Mouse (Mus musculus): Measurements from ENCODE around the gene Meltf. TPM values are rescaled to one million over a fixed set of nuclear protein-coding genes. Genes with fewer than 3 reads are reported as not detected.

Gene Meltf
- 0.31 TPM for polyA plus RNA-seq (2014; fragmentation: Illumina TruSeq; extraction: RNeasy Lipid Tissue Mini Kit (QIAGEN cat#74804); ENCODE audit: low read depth, low replicate concordance)

DNA sequence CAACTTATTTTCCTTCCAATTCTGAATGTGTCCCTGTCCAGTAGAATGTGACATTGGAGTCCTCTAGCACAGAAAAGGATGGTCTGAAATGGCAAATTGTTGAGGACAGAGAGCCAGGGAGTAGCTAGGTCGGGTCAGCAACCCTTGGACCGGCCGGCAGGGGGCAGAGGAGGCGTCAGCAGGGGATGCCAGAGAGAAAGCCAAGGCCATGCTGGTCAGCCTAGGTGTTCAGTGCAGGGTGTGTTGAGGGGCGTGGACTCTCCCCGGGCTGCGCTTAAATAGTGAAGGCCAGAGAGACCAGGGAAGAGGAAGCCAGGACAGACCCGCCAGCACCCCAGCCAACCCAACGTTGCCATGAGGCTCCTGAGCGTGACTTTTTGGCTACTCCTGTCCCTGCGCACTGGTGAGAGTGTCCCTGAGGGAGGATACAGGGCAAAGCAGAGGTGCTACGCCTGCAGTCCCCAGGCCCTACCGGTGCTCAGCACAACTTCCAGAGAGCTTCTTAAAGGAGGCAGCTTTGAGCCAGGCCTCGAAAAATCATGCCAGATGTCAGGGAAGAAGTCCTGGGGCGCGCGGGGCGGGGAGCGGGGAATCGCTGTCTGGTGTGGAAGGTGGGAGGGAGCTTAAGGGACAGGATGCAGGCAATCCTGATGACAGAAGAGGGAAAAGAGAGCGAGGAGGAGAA, at the start of gene Meltf:
Gene Meltf, plus strand, starts transcription at position 238 of the 685 bp plus-strand sequence.

DNA sequence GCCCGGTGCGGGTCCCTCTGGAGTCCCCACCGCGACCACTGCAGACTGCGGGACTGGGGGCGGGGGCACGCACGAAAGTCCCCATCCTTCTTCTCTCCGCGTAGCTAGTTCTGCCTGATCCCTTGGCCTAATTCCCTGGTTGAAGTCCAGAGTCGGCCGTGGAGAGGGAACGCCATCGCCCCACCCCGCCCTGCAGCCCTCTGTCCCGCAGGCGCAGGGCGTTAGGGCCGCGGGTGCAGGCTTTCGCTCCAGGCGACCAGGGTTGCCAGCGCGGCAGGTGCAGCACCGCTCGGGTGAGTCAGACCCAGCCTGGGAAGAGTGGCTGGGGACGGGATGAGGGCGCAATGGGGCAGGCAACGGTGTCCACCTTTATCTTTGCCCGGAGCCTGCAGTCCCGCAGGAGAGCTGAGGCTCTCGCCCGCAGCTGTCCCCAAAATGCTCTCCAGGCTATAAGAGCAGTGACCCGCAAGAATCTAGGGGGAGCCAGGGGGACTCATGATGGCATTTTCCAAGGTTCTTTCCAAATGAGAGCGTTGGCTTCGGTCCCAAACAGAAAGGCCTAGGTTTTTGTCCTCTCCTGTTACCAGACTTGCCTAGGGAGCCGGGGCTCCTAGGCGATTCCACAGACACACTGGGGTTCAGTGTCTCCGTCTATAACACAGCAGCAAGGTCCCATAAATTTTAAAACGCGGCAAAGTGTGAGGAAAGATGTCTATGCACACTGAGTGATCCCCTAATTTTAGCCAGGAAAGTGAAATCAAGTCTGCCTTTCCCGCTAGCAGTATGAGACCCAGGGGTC, 55.3 kb downstream of the Meltf start, which contains the start of gene Pigz:
Gene Pigz, plus strand, starts transcription at position 101 of the 799 bp plus-strand sequence.

DNA sequence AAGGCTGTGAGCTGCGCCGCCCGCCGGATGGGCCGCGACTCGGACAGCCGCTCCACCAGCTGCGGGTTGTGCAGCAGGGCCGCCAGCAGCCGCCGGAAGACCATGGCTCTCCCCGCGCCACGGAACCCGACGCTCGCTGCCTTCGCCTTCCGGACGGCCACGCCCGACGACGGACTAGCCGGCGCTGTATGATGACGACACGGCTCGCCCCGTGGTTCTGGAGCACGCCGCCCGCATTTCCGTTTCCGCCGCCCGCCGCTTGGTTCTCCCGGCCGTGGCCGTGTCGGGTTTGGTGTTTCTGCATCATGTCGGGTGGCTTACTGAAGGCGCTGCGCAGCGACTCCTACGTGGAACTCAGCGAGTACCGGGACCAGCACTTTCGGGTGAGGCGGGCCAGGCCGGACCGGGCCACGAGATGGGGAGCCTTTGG, 69.8 kb downstream of the Meltf start, which contains the start of the genes 0610012G03Rik and Ncbp2:
Gene 0610012G03Rik, minus strand, starts transcription at position 150 of the 430 bp plus-strand sequence.
Gene Ncbp2, plus strand, starts transcription at position 169 of the 430 bp plus-strand sequence.

Other genes with a start within 250 kb of the Meltf start
- 43.1 TPM for gene Dlg1, start 215.4 kb upstream of the Meltf start, polyA plus RNA-seq (2014; fragmentation: Illumina TruSeq; extraction: RNeasy Lipid Tissue Mini Kit (QIAGEN cat#74804); ENCODE audit: low read depth, low replicate concordance)
- gene Pigz, start 55.0 kb downstream of the Meltf start, polyA plus RNA-seq (2014; fragmentation: Illumina TruSeq; extraction: RNeasy Lipid Tissue Mini Kit (QIAGEN cat#74804); ENCODE audit: low read depth, low replicate concordance), result 2.0 TPM
- 23.9 TPM for gene 0610012G03Rik, start 69.7 kb downstream of the Meltf start, polyA plus RNA-seq (2014; fragmentation: Illumina TruSeq; extraction: RNeasy Lipid Tissue Mini Kit (QIAGEN cat#74804); ENCODE audit: low read depth, low replicate concordance)
- gene Ncbp2, start 69.7 kb downstream of the Meltf start, polyA plus RNA-seq (2014; fragmentation: Illumina TruSeq; extraction: RNeasy Lipid Tissue Mini Kit (QIAGEN cat#74804); ENCODE audit: low read depth, low replicate concordance), result 55.7 TPM
- gene Senp5, start 124.5 kb downstream of the Meltf start, polyA plus RNA-seq (2014; fragmentation: Illumina TruSeq; extraction: RNeasy Lipid Tissue Mini Kit (QIAGEN cat#74804); ENCODE audit: low read depth, low replicate concordance), result 14.8 TPM
- 35.3 TPM for gene Pak2, start 200.5 kb downstream of the Meltf start, polyA plus RNA-seq (2014; fragmentation: Illumina TruSeq; extraction: RNeasy Lipid Tissue Mini Kit (QIAGEN cat#74804); ENCODE audit: low read depth, low replicate concordance)
- 35.9 TPM for gene Pigx, start 220.9 kb downstream of the Meltf start, polyA plus RNA-seq (2014; fragmentation: Illumina TruSeq; extraction: RNeasy Lipid Tissue Mini Kit (QIAGEN cat#74804); ENCODE audit: low read depth, low replicate concordance)
- gene Cep19, start 221.0 kb downstream of the Meltf start, polyA plus RNA-seq (2014; fragmentation: Illumina TruSeq; extraction: RNeasy Lipid Tissue Mini Kit (QIAGEN cat#74804); ENCODE audit: low read depth, low replicate concordance), result 15.2 TPM

Measured in adipose tissue, adult 10 weeks (tissue).